Mouse (Mus musculus): ENCODE measurements around the gene Ppara.

Gene Ppara

GRCm38 (mm10) chr15:85734571-85735033 lies at the start of gene Ppara:
Gene Ppara (plus strand): TSS chr15:85734983.
- DNase-seq (ENCODE audit: low spot score), result no peak

GRCm38 (mm10) chr15:85686641-85687395 lies 48.0 kb upstream of the Ppara start:
- no peak for DNase-seq (ENCODE audit: low spot score)

GRCm38 (mm10) chr15:85687630-85688410 lies 47.0 kb upstream of the Ppara start:
- DNase-seq (ENCODE audit: low spot score), result no peak

GRCm38 (mm10) chr15:85688734-85689133 lies 46.0 kb upstream of the Ppara start:
- DNase-seq (ENCODE audit: low spot score), result no peak

GRCm38 (mm10) chr15:85689523-85689922 lies 45.3 kb upstream of the Ppara start:
- DNase-seq (ENCODE audit: low spot score), result no peak

- DNase-seq (ENCODE audit: low spot score), result no peak
Observed at GRCm38 (mm10) chr15:85690058-85690457, 44.7 kb upstream of the Ppara start.

GRCm38 (mm10) chr15:85690875-85691274 lies 43.9 kb upstream of the Ppara start:
- no peak for DNase-seq (ENCODE audit: low spot score)

GRCm38 (mm10) chr15:85693115-85693514 lies 41.7 kb upstream of the Ppara start:
- DNase-seq (ENCODE audit: low spot score), result no peak

GRCm38 (mm10) chr15:85693819-85694218 lies 41.0 kb upstream of the Ppara start:
- no peak for DNase-seq (ENCODE audit: low spot score)

- DNase-seq (ENCODE audit: low spot score), result no peak
Observed at GRCm38 (mm10) chr15:85694379-85694778, 40.4 kb upstream of the Ppara start.

- no peak for DNase-seq (ENCODE audit: low spot score)
Observed at GRCm38 (mm10) chr15:85695304-85695703, 39.5 kb upstream of the Ppara start.

- DNase-seq (ENCODE audit: low spot score), result no peak
Observed at GRCm38 (mm10) chr15:85698345-85699034, 36.3 kb upstream of the Ppara start.

- no peak for DNase-seq (ENCODE audit: low spot score)
Observed at GRCm38 (mm10) chr15:85699452-85699851, 35.3 kb upstream of the Ppara start.

- DNase-seq (ENCODE audit: low spot score), result no peak
Observed at GRCm38 (mm10) chr15:85699862-85700501, 34.8 kb upstream of the Ppara start.

- DNase-seq (ENCODE audit: low spot score), result no peak
Observed at GRCm38 (mm10) chr15:85700716-85701115, 34.1 kb upstream of the Ppara start.

- no peak for DNase-seq (ENCODE audit: low spot score)
Observed at GRCm38 (mm10) chr15:85701128-85701930, 33.5 kb upstream of the Ppara start.

- no peak for DNase-seq (ENCODE audit: low spot score)
Observed at GRCm38 (mm10) chr15:85702411-85702951, 32.3 kb upstream of the Ppara start.

- no peak for DNase-seq (ENCODE audit: low spot score)
Observed at GRCm38 (mm10) chr15:85703194-85703641, 31.6 kb upstream of the Ppara start.

GRCm38 (mm10) chr15:85703858-85704257 lies 30.9 kb upstream of the Ppara start:
- no peak for DNase-seq (ENCODE audit: low spot score)

- DNase-seq (ENCODE audit: low spot score), result no peak
Observed at GRCm38 (mm10) chr15:85704341-85705012, 30.3 kb upstream of the Ppara start.
